Mouse (Mus musculus) lung, adult 2 months (tissue): Measurements from ENCODE around the gene Prmt1. TPM values are rescaled to one million over a fixed set of nuclear protein-coding genes. Genes with fewer than 3 reads are reported as not detected.

Experiments
- DNase-seq: peaks from one replicate; pipeline ENCODE4 v3.0.0; 2022
- H3K4me1 ChIP-seq: fragments of 200-500 bp; 2 replicates; pipeline ENCODE4 v1.6.1; 2011; ENCODE audit warnings: low read length; ENCODE audit not compliant: control insufficient read depth, insufficient read depth
- H3K4me3 ChIP-seq: fragments of 200-500 bp; replicated peaks from 2 replicates; pipeline ENCODE3; 2011; ENCODE audit warnings: low read depth, mild to moderate bottlenecking, control low read depth, low read length; ENCODE audit errors: extremely low read depth
- CTCF ChIP-seq: fragments of 200-500 bp; IDR thresholded peaks from 2 replicates; pipeline ENCODE4 v1.5.1; 2011; ENCODE audit warnings: mild to moderate bottlenecking, low read length, control low read depth; ENCODE audit not compliant: insufficient read depth
- POLR2A ChIP-seq: fragments of 200-500 bp; IDR thresholded peaks from 2 replicates; pipeline ENCODE4 v1.6.1; 2011; ENCODE audit warnings: low read depth, mild to moderate bottlenecking, control low read depth, low read length, borderline replicate concordance; ENCODE audit errors: extremely low read depth
- WGBS: fragments of 180-500 bp; shearing (Covaris S2); methylation state at CpG from one replicate; pipeline ENCODE4 v1.1.7; 2018; 5-methylcytosine and 5-hydroxymethylcytosine counted together
- polyA plus RNA-seq: library from polyadenylated mRNA; depleted of rRNA; stranded (reverse); fragments of >200 nt; gene quantifications from 2 replicates; pipeline ENCODE4 v1.2.3, GENCODE M21; 2012

Gene Prmt1
- polyA plus RNA-seq, 1 experiment = 97.7 TPM

- WGBS = 68% methylated on average over 15 of the region's 15 CpGs
- no peak for DNase-seq
- TF ChIP-seq POLR2A (no peak), CTCF (no peak)
- Histone ChIP-seq H3K4me1 (0 out of 2 replicates have a peak, but pooled peaks cover 2% of the 10 kb centered on the region), H3K4me3 (no peak overlapping the region)
Measured at GRCm38 (mm10) chr7:44966638-44967037, 19.7 kb downstream of the Prmt1 start.

DNA sequence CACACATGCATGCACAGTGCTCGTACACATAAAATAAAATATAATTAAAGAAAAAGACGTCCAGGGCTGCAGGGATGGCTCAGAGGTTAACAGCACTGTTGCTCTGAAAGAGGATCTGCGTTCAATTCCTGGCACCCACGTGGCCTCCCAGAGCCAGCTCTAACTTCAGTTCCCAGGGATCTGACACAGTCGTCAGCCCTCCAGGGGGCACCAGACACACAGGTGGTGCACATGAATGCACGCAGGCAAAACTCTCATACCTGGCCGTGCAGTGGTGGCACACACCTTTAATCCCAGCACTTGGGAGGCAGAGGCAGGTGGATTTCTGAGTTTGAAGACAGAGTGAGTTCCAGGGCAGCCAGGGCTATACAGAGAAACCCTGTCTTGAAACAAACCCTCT lies 20.4 kb downstream of the Prmt1 start:
- no peak overlapping the region for H3K4me3 ChIP-seq
- 0 out of 2 replicates have a peak, but pooled peaks cover 2% of the 10 kb centered on the region for H3K4me1 ChIP-seq
- 62% methylated on average over 7 of the region's 7 CpGs for WGBS
- TF ChIP-seq CTCF (0 out of 2 replicates have a peak, but pooled peaks have one; percentile 12), POLR2A (no peak)
- DNase-seq = no peak

GRCm38 (mm10) chr7:44964990-44965389 lies 21.4 kb downstream of the Prmt1 start:
- no peak for TF ChIP-seq CTCF
- no peak for TF ChIP-seq POLR2A
- no peak overlapping the region for H3K4me3 ChIP-seq
- DNase-seq = no peak
- H3K4me1 ChIP-seq = no peaks in the 10 kb centered on the region
- WGBS = 95% methylated on average over 13 of the region's 13 CpGs

DNA sequence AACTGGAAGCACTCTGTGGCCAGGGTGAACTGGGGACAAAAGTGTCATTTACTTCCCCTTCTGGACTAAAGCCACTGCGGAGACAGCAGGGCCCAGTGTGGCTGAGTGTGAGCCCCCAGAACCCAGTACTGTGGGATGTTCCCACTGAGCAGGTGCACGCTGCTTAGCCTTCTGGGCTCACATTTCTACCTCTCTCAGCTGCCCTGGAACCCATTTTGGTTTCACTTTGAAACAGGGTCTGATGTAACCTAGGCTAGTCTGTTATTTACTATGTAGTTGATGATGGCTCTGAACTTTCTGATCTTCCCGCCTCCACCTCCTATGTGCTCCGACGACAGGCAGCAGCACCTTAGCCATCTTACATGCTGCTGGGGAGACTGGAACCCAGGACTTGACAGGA lies 23.5 kb downstream of the Prmt1 start:
- TF ChIP-seq CTCF (no peak), POLR2A (no peak)
- Histone ChIP-seq H3K4me1 (no peaks in the 10 kb centered on the region), H3K4me3 (no peak overlapping the region)
- WGBS = 82% methylated on average over 5 of the region's 5 CpGs
- DNase-seq = no peak

DNA sequence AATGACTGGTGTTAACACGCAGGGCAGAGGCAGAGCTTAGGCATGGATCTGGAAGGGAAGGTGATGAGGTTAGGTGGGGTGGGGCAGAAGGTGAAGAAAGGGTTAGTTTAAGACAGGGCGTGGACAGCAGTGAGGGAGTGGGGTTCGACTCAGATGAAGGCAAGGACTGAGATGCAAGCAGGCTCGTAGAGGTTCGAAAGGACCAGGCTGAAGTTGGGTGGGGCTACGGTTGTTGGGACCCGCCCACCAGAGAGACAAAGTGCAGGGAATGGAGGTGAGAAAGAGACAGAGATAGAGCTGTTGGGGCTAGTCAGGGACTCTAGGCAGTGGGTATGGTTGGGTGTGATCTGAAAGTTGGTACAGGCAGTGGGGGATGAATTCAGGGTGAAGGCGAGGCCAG lies 24.0 kb downstream of the Prmt1 start:
- WGBS = 68% methylated on average over 8 of the region's 8 CpGs
- TF ChIP-seq POLR2A (no peak), CTCF (no peak)
- H3K4me1 ChIP-seq = no peaks in the 10 kb centered on the region
- DNase-seq = no peak
- H3K4me3 ChIP-seq = no peak overlapping the region

DNA sequence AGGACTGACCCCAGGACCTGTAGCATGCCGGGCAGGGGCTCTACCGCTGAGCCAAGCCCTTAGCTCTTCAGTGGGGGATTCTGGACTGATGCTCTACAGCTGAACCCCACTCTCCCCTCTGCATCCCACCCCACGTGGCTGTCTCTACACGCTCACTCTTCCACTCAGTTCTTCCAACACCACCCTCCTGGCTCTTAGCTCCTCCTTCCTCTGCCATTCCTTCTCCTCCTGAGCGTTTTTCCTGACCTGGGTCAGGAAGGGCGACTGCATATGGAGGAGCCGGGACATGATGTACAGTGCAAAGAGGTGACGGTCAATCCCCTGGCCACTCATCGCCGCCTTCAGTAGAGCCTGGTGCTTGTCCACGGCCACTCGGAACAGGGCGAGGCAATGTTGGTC lies 25.9 kb downstream of the Prmt1 start:
- no peaks in the 10 kb centered on the region for H3K4me1 ChIP-seq
- no peak for DNase-seq
- WGBS = 81% methylated on average over 13 of the region's 13 CpGs
- no peak for TF ChIP-seq POLR2A
- TF ChIP-seq CTCF = no peak
- no peak overlapping the region for H3K4me3 ChIP-seq

GRCm38 (mm10) chr7:44959874-44960511 lies 26.4 kb downstream of the Prmt1 start:
- TF ChIP-seq CTCF = no peak
- TF ChIP-seq POLR2A = no peak
- no peaks in the 10 kb centered on the region for H3K4me1 ChIP-seq
- DNase-seq = no peak
- WGBS = 79% methylated on average over 10 of the region's 10 CpGs
- no peak overlapping the region for H3K4me3 ChIP-seq

- no peak for DNase-seq
- Histone ChIP-seq H3K4me1 (no peaks in the 10 kb centered on the region), H3K4me3 (no peak overlapping the region)
- TF ChIP-seq CTCF = no peak
- TF ChIP-seq POLR2A = no peak
- WGBS = 73% methylated on average over 8 of the region's 8 CpGs
Measured at GRCm38 (mm10) chr7:44959281-44959680, 27.1 kb downstream of the Prmt1 start.

- Histone ChIP-seq H3K4me3 (no peak overlapping the region), H3K4me1 (no peaks in the 10 kb centered on the region)
- WGBS = 38% methylated on average over 7 of the region's 7 CpGs
- peak; percentile 56 for TF ChIP-seq CTCF
- no peak for TF ChIP-seq POLR2A
- no peak for DNase-seq
Measured at GRCm38 (mm10) chr7:44958208-44958607, 28.2 kb downstream of the Prmt1 start.

GRCm38 (mm10) chr7:44957183-44957835 lies 29.1 kb downstream of the Prmt1 start:
- DNase-seq = no peak
- TF ChIP-seq CTCF (no peak), POLR2A (no peak)
- WGBS = 67% methylated on average over 20 of the region's 20 CpGs

More at GRCm38 (mm10) chr7:44957183-44957835, 29.1 kb downstream of the Prmt1 start:
- Histone ChIP-seq H3K4me3 (no peak overlapping the region), H3K4me1 (no peaks in the 10 kb centered on the region)
